Mouse (Mus musculus) heart, embryonic 11.5 days (tissue): ENCODE data around the gene Spint2. TPM values are rescaled to one million over a fixed set of nuclear protein-coding genes. Genes with fewer than 3 reads are reported as not detected.
A peak's percentile ranks its signal among the peaks of the same experiment; 100 is the strongest.

Source experiments
- ATAC-seq: fragments of 200-750 bp; cut with Nextera tagmentation; replicated peaks from 2 replicates; pipeline ENCODE4 v1.8.0; 2017; ENCODE audit warnings: moderate library complexity; ENCODE audit not compliant: insufficient number of reproducible peaks, low FRiP score, low TSS enrichment
- H3K27ac ChIP-seq: fragments of 300-500 bp; sonication (generic); 2 replicates; pipeline ENCODE4 v1.5.1; 2014; ENCODE audit warnings: mild to moderate bottlenecking, low read depth, low read length
- H3K27me3 ChIP-seq: fragments of 300-500 bp; sonication (generic); 2 replicates; pipeline ENCODE4 v1.6.1; 2014; ENCODE audit warnings: mild to moderate bottlenecking, low read length, mixed read lengths; ENCODE audit not compliant: control insufficient read depth, insufficient read depth
- H3K36me3 ChIP-seq: fragments of 300-500 bp; sonication (generic); 2 replicates; pipeline ENCODE4 v1.6.1; 2014; ENCODE audit warnings: mild to moderate bottlenecking, low read length, moderate library complexity, mixed read lengths; ENCODE audit not compliant: control insufficient read depth, insufficient read depth
- H3K4me1 ChIP-seq: fragments of 300-500 bp; sonication (generic); 2 replicates; pipeline ENCODE4 v1.6.1; 2014; ENCODE audit warnings: low read length; ENCODE audit not compliant: control insufficient read depth, insufficient read depth
- H3K4me2 ChIP-seq: fragments of 300-500 bp; sonication (generic); 2 replicates; pipeline ENCODE4 v1.6.1; 2014; ENCODE audit warnings: mild to moderate bottlenecking, moderate library complexity
- H3K4me3 ChIP-seq: fragments of 300-500 bp; sonication (generic); 2 replicates; pipeline ENCODE4 v1.5.1; 2014; ENCODE audit warnings: low read depth, low read length
- H3K9ac ChIP-seq: fragments of 300-500 bp; sonication (generic); 2 replicates; pipeline ENCODE4 v1.6.1; 2014; ENCODE audit warnings: mild to moderate bottlenecking, low read depth, low read length, moderate library complexity
- H3K9me3 ChIP-seq: fragments of 300-500 bp; sonication (generic); replicated peaks from 2 replicates; pipeline ENCODE4 v1.6.1; 2016; ENCODE audit warnings: low read length; ENCODE audit not compliant: control insufficient read depth
- WGBS: fragments of 180-500 bp; shearing (Covaris S2); extraction: QIAGEN DNeasy Blood & Tissue Kit; methylation state at CpG from one replicate; pipeline ENCODE4 v1.1.7; 2014; ENCODE audit not compliant: insufficient replicate concordance; 5-methylcytosine and 5-hydroxymethylcytosine counted together
- polyA plus RNA-seq: library from polyadenylated mRNA; unstranded; fragments of >200 nt; fragmentation: Nextera tagmentation; extraction: Ambion mirVana; gene quantifications from 2 replicates; pipeline ENCODE4 v1.2.1, GENCODE M21; 2014

Spint2 gene
- polyA plus RNA-seq, 1 experiment from 2014 or later = 42.8 TPM

DNA sequence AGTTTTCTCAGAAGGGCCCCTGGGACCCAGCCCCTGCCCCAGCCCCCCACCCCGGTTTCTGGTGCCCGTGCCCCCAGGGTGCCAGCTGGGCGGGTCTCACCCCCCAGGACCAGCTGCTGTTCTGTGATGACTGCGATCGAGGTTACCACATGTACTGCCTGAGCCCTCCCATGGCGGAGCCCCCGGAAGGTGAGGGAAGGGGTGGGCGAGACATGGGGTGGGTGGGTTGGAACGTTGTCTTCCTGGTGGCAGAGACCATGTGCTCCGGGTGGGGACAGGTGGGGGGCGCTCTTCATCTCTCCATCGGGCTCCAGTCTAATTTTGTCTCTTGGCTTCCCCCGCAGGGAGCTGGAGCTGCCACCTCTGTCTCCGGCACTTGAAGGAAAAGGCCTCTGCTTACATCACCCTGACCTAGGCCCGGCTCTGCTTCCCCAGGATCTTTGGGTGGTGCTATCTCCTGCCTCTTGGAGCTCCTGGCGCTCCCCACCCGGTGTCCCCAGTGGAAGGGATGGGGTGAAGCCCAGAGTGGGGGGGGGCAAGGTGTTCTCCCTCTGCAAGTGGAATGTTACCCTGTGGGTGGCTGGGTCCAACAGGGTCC, 34.5 kb upstream of the Spint2 start:
- Histone ChIP-seq H3K36me3 (no peaks in the 10 kb centered on the region), H3K9ac (no peak overlapping the region), H3K4me3 (no peak overlapping the region), H3K9me3 (no peaks in the 10 kb centered on the region), H3K27ac (no peak overlapping the region), H3K4me2 (no peak overlapping the region), H3K4me1 (peaks cover 25% of the 10 kb centered on the region), H3K27me3 (peaks cover 24% of the 10 kb centered on the region)
- ATAC-seq = no peak
- WGBS = 47% methylated on average over 17 of the region's 17 CpGs

DNA sequence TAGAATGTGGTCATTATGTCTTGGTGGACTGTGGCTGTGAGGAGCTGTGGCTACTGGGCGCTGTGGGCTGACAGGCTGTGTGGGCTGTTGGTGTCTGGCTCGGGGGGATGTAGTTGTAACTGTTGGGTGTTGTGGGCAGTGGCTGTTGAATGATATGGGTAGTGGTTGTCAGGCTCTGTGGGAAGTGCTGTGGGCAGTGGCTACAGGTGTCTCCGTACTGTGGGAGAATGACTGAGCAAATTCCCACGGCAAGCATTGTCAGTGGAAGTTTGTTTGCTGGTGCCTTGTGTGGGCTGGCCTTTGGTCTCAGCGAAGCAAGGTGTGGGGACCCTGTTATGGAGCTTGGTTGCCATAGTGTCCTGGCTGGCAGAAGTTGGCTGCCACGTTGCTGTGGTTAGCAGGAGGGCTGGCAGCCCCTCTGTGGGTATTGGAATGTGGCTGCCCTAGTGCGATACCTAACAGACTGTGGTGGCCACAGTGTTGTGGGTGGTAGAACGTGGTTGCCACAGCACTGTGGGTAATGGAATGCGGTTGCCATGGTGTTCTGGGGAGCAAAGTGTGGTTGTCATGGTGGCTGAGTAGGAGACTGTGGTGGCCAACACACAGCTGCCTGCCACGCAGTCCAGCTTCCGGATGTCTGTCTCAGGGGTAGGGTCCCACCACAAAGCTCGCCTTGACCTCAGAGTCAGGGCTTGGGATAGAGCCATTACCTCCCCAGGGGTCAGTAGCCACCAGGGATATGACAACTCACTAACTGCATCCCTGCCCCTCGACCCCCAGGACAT, 33.3 kb upstream of the Spint2 start:
- no peaks in the 10 kb centered on the region for H3K36me3 ChIP-seq
- H3K4me2 ChIP-seq = no peak overlapping the region
- H3K27me3 ChIP-seq = peaks cover 31% of the 10 kb centered on the region
- ATAC-seq = no peak
- H3K4me3 ChIP-seq = no peak overlapping the region
- no peak overlapping the region for H3K9ac ChIP-seq
- peaks cover 24% of the 10 kb centered on the region for H3K4me1 ChIP-seq
- 72% methylated on average over 13 of the region's 13 CpGs for WGBS
- H3K27ac ChIP-seq = no peak overlapping the region
- H3K9me3 ChIP-seq = no peaks in the 10 kb centered on the region

DNA sequence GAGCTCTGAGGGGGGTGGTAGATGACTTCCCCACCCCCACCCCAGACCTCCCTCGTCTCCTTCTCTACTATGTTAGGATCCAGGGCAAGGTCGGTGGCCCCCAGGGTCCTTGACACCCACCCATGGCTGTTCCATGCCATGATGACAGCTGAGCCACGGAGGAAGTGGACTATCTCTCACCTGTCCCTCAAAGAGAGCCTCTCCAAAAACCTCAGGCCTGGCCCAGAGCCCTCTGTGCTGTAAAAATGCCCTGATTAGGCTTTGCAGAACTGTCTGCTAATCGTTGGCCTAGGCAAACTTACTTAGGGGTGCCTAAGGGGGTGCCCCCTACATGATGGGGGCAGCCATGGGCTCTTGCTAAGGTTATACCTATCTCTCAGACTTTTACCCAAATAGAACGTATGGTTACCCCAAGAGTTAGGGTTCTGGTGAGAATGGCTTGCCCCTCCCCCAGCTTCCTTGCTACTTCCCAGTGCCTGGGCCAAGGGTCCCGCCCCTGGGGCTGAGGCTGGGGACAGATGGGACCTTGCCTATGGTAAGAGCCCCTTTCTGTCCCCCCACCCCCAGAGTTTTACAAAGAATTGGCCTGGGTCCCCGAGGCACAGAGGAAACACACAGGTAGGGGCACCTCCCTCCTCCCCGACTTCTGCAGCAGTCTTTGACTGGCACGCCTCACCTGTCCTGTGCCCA, 32.0 kb upstream of the Spint2 start:
- no peak overlapping the region for H3K4me2 ChIP-seq
- H3K4me1 ChIP-seq = peaks cover 22% of the 10 kb centered on the region
- WGBS = 54% methylated on average over 9 of the region's 9 CpGs
- no peaks in the 10 kb centered on the region for H3K9me3 ChIP-seq
- no peak for ATAC-seq
- no peaks in the 10 kb centered on the region for H3K36me3 ChIP-seq
- no peak overlapping the region for H3K27ac ChIP-seq
- no peak overlapping the region for H3K4me3 ChIP-seq
- peaks cover 26% of the 10 kb centered on the region for H3K27me3 ChIP-seq
- H3K9ac ChIP-seq = no peak overlapping the region

- Histone ChIP-seq H3K4me1 (peaks cover 21% of the 10 kb centered on the region), H3K9me3 (no peaks in the 10 kb centered on the region), H3K4me2 (no peak overlapping the region), H3K27ac (no peak overlapping the region), H3K27me3 (peaks cover 28% of the 10 kb centered on the region), H3K4me3 (no peak overlapping the region), H3K9ac (no peak overlapping the region), H3K36me3 (no peaks in the 10 kb centered on the region)
- WGBS = 44% methylated on average over 9 of the region's 9 CpGs
- ATAC-seq = no peak
Measured at GRCm38 (mm10) chr7:29313051-29313450, 31.3 kb upstream of the Spint2 start.

DNA sequence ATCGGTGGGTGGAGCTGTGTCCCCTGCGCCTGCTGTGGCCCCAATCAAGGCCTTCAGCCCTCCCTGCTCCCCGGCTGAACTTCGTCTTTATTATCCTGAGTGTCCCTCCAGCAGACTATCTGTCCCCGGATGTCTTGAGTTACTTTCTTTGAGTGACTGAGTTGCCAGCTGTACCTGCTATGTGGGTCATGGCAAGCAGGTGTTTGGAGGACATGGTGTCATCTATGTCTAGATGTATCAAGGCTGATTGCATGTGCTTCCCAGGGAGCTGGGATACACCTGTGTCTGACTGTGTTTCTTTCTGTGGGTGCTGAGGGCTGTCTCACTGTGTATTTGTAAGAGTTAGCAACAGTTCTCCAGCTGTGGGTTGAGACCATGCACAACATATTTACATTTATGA, 28.0 kb upstream of the Spint2 start:
- H3K27me3 ChIP-seq = peaks cover 47% of the 10 kb centered on the region

DNA sequence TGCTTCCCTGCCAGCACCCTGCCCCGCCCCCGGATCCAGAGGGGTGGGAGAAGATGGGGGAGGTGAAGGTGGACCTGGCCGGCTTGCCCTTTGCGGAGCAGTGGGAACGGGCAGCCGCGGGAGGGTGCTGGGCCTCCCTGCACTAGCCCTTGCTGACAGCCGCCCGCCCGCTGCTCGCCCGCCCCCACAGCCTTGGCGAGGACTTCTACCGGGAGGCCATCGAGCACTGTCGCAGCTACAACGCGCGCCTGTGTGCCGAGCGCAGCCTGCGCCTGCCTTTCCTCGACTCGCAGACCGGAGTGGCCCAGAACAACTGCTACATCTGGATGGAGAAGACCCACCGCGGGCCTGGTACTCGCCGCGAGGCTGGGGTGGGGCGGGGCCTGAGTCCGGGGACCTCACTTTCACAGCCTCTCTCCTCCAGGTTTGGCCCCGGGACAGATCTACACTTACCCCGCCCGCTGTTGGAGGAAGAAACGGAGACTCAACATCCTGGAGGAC, 27.6 kb upstream of the Spint2 start:
- Histone ChIP-seq H3K9me3 (no peaks in the 10 kb centered on the region), H3K36me3 (no peaks in the 10 kb centered on the region), H3K27ac (no peak overlapping the region), H3K27me3 (peaks cover 52% of the 10 kb centered on the region), H3K9ac (peak overlapping the region; percentile 68), H3K4me2 (peak overlapping the region; percentile 93), H3K4me3 (peak overlapping the region; percentile 67), H3K4me1 (peaks cover 30% of the 10 kb centered on the region)
- no peak for ATAC-seq
- WGBS = under 1% methylated on average over 35 of the region's 36 CpGs

More for the DNA sequence above, 28.0 kb upstream of the Spint2 start:
- Histone ChIP-seq H3K9me3 (no peaks in the 10 kb centered on the region), H3K4me3 (peak overlapping the region; percentile 67), H3K4me2 (peak overlapping the region; percentile 93), H3K9ac (no peak overlapping the region), H3K27ac (no peak overlapping the region), H3K4me1 (peaks cover 26% of the 10 kb centered on the region), H3K36me3 (no peaks in the 10 kb centered on the region)
- ATAC-seq = no peak
- 7% methylated on average over 5 of the region's 5 CpGs for WGBS

- Histone ChIP-seq H3K9me3 (no peaks in the 10 kb centered on the region; the same call in 1 of the 2 replicates), H3K9ac (peak overlapping the region; percentile 66), H3K27ac (no peak overlapping the region), H3K4me2 (peak overlapping the region; percentile 96), H3K4me1 (peaks cover 32% of the 10 kb centered on the region), H3K27me3 (peaks cover 67% of the 10 kb centered on the region), H3K36me3 (no peaks in the 10 kb centered on the region), H3K4me3 (peak overlapping the region; percentile 67)
- peak; percentile 89 for ATAC-seq
- 2% methylated on average over 41 of the region's 42 CpGs for WGBS
Measured at GRCm38 (mm10) chr7:29307350-29308104, 25.8 kb upstream of the Spint2 start.

DNA sequence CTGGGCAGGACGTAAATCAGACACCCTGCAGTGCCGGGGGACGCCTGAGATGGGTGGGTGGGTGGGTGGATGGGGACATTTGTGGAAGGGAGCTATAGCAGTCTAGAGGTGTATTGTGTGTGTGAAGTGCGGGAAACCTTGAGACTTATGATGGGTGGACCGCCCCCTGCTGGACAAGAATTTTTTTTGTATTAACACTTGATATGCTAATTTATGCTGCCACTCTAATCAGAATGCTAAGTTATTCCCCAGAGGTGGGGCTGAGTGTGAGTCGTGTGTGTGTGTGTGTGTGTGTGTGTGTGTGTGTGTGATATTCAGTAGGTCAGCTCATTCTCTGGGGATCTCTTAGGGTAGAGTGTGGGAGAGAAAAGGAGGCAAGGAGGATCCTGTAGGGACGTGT, 24.9 kb upstream of the Spint2 start:
- Histone ChIP-seq H3K27me3 (peaks cover 71% of the 10 kb centered on the region), H3K9me3 (no peaks in the 10 kb centered on the region; the same call in 1 of the 2 replicates), H3K27ac (no peak overlapping the region), H3K36me3 (no peaks in the 10 kb centered on the region), H3K9ac (no peak overlapping the region), H3K4me1 (peaks cover 32% of the 10 kb centered on the region), H3K4me2 (peak overlapping the region; percentile 96; the same call in 1 of the 2 replicates), H3K4me3 (no peak overlapping the region)
- ATAC-seq = no peak
- WGBS = 23% methylated on average over 7 of the region's 7 CpGs
